Mouse (Mus musculus) forebrain, embryonic 13.5 days (tissue): ENCODE results near the gene Tmsb15b2. TPM values are rescaled to one million over a fixed set of nuclear protein-coding genes. Genes with fewer than 3 reads are reported as not detected.
"Not testable (repeated sequence)": the region's sequence is repeated elsewhere in the genome, so short reads cannot be mapped to it uniquely, and the experiment has no call there.

Experiments
- ATAC-seq: fragments of 200-750 bp; cut with Nextera tagmentation; 2 replicates; pipeline ENCODE4 v1.8.0; 2017
- H3K27ac ChIP-seq: fragments of 300-500 bp; sonication (generic); 2 replicates; pipeline ENCODE4 v1.5.1; 2015; ENCODE audit warnings: inconsistent platforms, mild to moderate bottlenecking, moderate library complexity
- H3K27me3 ChIP-seq: fragments of 300-500 bp; sonication (generic); 2 replicates; pipeline ENCODE4 v1.6.1; 2015; ENCODE audit warnings: mild to moderate bottlenecking, inconsistent platforms
- H3K36me3 ChIP-seq: fragments of 300-500 bp; sonication (generic); 2 replicates; pipeline ENCODE4 v1.6.1; 2015; ENCODE audit warnings: mild to moderate bottlenecking, inconsistent platforms; ENCODE audit not compliant: poor library complexity, severe bottlenecking
- H3K4me1 ChIP-seq: fragments of 300-500 bp; sonication (generic); 2 replicates; pipeline ENCODE4 v1.6.1; 2015; ENCODE audit warnings: inconsistent platforms
- H3K4me2 ChIP-seq: fragments of 300-500 bp; sonication (generic); 2 replicates; pipeline ENCODE4 v1.6.1; 2015; ENCODE audit warnings: inconsistent platforms, mild to moderate bottlenecking, moderate library complexity
- H3K4me3 ChIP-seq: fragments of 300-500 bp; sonication (generic); 2 replicates; pipeline ENCODE4 v1.5.1; 2015; ENCODE audit warnings: mild to moderate bottlenecking, inconsistent platforms
- H3K9ac ChIP-seq: fragments of 300-500 bp; sonication (generic); 2 replicates; pipeline ENCODE4 v1.6.1; 2015; ENCODE audit warnings: mild to moderate bottlenecking, inconsistent platforms
- H3K9me3 ChIP-seq: fragments of 300-500 bp; sonication (generic); replicated peaks from 2 replicates; pipeline ENCODE4 v1.6.1; 2016; ENCODE audit warnings: inconsistent platforms
- WGBS: fragments of 180-500 bp; shearing (Covaris S2); methylation state at CpG from one replicate; pipeline ENCODE4 v1.1.7; 2015; 5-methylcytosine and 5-hydroxymethylcytosine counted together
- polyA plus RNA-seq: library from polyadenylated mRNA; unstranded; fragments of >200 nt; fragmentation: Nextera tagmentation; extraction: Ambion mirVana; gene quantifications from 2 replicates; pipeline ENCODE4 v1.2.1, GENCODE M21; 2015

The Tmsb15b2 gene
- polyA plus RNA-seq, 1 experiment from 2014 or later: 112 TPM

DNA sequence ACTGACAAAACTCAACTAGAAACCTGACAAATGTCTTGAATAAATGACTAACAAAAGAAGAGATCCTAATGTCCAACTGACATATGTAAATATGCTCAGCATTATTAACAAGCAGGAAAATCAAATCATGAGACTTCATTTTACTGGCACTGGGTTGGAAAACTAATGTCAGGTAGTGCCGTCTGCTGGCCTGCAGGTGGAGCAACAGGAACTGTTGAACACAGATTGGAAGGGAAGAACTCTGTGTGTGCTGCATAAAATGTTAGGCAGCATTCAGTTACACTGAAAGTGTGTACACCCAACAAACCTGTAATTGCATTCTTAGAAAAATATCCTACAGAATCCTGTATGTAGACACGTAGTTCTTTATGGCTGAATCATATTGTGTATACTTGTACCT is 15.6 kb downstream of the Tmsb15b2 start:
- H3K27ac ChIP-seq: no peak overlapping the region
- no peaks in the 10 kb centered on the region for H3K4me1 ChIP-seq
- 36% methylated on average over 2 of the region's 2 CpGs for WGBS
- no peak for ATAC-seq
- no peaks in the 10 kb centered on the region for H3K27me3 ChIP-seq
- no peak overlapping the region for H3K4me3 ChIP-seq
- no peak overlapping the region for H3K9ac ChIP-seq
- H3K36me3 ChIP-seq: no peaks in the 10 kb centered on the region
- no peak overlapping the region for H3K4me2 ChIP-seq
- H3K9me3 ChIP-seq: no peaks in the 10 kb centered on the region

DNA sequence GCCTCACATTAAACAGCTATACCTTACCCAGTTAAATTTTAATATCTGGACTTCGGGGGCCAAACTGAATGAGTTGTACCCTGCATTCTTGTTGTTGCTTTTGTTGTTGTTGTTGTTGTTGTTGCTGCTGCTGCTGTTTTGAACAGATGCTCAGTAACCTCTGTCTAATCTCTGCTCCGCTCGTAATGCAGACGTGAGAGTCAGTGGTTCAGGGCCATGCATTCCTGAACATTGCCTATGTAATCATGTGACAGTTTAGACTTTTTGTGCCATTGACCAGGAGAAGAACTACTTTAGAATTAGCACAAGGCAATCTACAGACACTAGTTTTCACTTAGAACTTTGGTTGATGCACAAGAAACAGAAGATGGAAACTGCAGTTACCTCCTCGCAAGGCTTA is 17.0 kb downstream of the Tmsb15b2 start:
- H3K9ac ChIP-seq, H3K9me3 ChIP-seq, H3K36me3 ChIP-seq, H3K4me1 ChIP-seq, H3K27ac ChIP-seq, H3K27me3 ChIP-seq: not testable (repeated sequence)
- ATAC-seq: peak; percentile 26
- WGBS: 52% methylated on average over 5 of the region's 5 CpGs
- H3K4me2 ChIP-seq: peak overlapping the region; percentile 52
- peak overlapping the region; percentile 40 for H3K4me3 ChIP-seq

DNA sequence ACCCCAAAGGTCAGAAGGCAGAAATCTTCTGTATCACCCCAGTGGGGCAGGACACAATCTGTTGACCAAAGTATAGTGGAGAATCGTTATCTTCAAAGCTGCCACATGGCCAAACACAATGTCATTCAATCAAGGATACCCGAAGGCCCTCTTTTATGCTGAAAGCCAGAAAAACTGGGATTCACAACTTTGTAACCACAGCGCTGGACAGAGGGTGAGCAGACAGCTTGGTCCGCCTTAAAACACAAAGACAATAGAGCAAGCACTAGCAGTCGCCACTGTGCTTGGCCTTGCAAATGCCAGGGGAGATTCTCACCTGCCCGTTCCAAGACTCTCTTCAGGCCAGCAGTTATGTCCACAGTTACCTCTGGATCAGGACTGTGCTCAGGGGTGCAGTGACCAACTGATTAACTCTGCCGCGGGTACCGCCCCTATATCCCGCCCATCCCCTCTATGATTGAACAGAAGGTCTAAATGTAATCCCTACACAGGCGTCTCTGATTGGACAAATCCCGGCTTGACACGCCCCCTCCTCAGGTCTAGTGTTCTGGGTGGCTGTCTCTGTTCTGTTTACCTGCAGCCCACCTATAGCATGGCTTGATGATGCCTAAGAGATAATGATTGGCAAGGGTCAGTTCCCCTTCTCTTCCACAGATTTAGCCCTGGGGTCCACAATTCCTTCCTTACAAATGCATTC is 17.6 kb downstream of the Tmsb15b2 start:
- Histone ChIP-seq H3K4me3 (peak overlapping the region; percentile 40), H3K4me2 (peak overlapping the region; percentile 52), H3K9ac (0 out of 2 replicates have a peak overlapping the region, but pooled peaks have one; percentile 40)
- not testable (repeated sequence) for H3K9me3 ChIP-seq, H3K36me3 ChIP-seq, H3K27ac ChIP-seq, H3K27me3 ChIP-seq, H3K4me1 ChIP-seq
- ATAC-seq: peak; percentile 100
- 22% methylated on average over 13 of the region's 13 CpGs for WGBS

DNA sequence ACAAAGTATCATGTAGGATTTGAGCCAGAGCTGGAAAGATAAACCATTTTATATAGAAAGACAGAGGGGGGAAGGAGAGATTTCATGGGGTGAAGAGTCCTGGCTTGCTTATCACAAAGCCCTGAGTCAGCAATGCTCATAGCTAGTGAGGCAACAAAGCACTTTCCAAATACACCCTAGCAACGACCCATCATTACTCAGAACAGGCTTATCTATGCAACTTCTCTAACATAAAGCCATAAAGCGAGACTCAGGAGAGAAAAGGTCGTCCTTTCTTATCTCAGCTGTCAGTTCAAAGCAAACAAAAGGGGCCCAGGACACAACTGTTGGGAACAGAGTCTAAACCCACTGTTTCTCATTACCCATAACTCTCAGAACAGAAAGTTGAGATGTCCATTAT is 37.3 kb downstream of the Tmsb15b2 start:
- Histone ChIP-seq H3K4me1 (no peaks in the 10 kb centered on the region), H3K9ac (no peak overlapping the region), H3K27ac (no peak overlapping the region), H3K4me3 (no peak overlapping the region), H3K9me3 (no peaks in the 10 kb centered on the region), H3K36me3 (no peaks in the 10 kb centered on the region), H3K4me2 (no peak overlapping the region), H3K27me3 (no peaks in the 10 kb centered on the region; the same call in 1 of the 2 replicates)
- ATAC-seq: no peak
- 69% methylated on average over 3 of the region's 3 CpGs for WGBS

DNA sequence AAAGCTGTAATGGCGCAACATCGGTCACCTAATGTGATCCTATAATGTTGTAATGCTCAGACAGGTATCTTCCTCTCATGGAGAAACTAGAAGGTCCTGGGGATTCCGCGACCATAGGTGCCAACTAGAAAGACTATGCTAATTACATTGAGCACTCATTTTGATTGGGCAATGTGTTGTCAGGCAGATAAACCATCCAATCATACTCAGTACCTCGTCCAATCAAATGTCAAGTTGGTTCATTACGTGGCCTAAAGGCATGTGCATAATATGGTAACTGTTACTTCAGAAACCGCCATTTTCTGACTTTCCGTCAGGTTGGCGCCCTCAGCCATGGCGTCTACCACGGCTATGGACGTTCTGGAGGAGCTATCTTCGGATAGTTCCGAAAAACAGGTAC is 48.3 kb downstream of the Tmsb15b2 start, which contains the start of gene H2bfm:
Gene H2bfm, plus strand, starts transcription at position 295 of the 400 bp plus-strand sequence.
- Histone ChIP-seq H3K9ac (no peak within 1 kb of the TSS), H3K9me3 (no peaks in the 10 kb centered on the region; the same call in 1 of the 2 replicates), H3K27me3 (no peaks in the 10 kb centered on the region), H3K4me1 (no peaks in the 10 kb centered on the region), H3K36me3 (no peaks in the 10 kb centered on the region), H3K4me2 (no peak within 1 kb of the TSS), H3K4me3 (no peak within 1 kb of the TSS), H3K27ac (no peak within 1 kb of the TSS)
- no peak for ATAC-seq
- WGBS: 92% methylated on average over 14 of the region's 14 CpGs

DNA sequence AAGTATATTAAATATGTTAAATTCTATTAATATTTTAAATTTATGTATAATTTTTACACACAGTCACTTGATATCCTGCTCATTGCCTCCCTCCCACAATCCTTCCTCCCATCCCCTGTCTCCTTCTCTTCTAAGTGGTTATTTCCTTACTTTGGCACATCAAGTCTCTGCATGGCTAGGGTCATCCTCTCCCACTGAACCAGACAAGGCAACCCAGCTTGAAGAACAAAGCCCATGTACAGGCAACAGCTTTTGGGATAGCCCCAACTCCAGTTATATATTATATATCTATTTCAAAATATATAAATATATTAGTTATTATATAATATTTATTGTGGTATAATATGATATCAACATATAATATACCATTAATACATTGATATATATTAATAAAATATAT is 49.4 kb downstream of the Tmsb15b2 start:
- Histone ChIP-seq H3K4me3 (no peak overlapping the region), H3K4me2 (no peak overlapping the region), H3K9me3 (no peaks in the 10 kb centered on the region; the same call in 1 of the 2 replicates), H3K27ac (no peak overlapping the region), H3K9ac (no peak overlapping the region), H3K36me3 (no peaks in the 10 kb centered on the region), H3K4me1 (no peaks in the 10 kb centered on the region), H3K27me3 (no peaks in the 10 kb centered on the region)
- no peak for ATAC-seq

Other genes starting within 250 kb of the Tmsb15b2 start
- gene Morf4l2, start 231.8 kb downstream of the Tmsb15b2 start, polyA plus RNA-seq: 547 and 561 TPM in 2 replicates
- 0.13 TPM in 1 of 2 replicates, not detected in the other for gene Glra4, start 195.4 kb downstream of the Tmsb15b2 start, polyA plus RNA-seq
- gene Plp1, start 152.8 kb downstream of the Tmsb15b2 start, polyA plus RNA-seq: 9.7 and 10.7 TPM in 2 replicates
- gene Rab9b, start 106.7 kb downstream of the Tmsb15b2 start, polyA plus RNA-seq: 5.8 and 6.3 TPM in 2 replicates
- not detected in 2 replicates for gene H2bfm, start 48.2 kb downstream of the Tmsb15b2 start, polyA plus RNA-seq
- gene Tmsb15l, start 1.4 kb upstream of the Tmsb15b2 start, polyA plus RNA-seq: 9.0 and 10.2 TPM in 2 replicates
- 41.2 and 54.6 TPM in 2 replicates for gene Tmsb15b1, start 1.4 kb upstream of the Tmsb15b2 start, polyA plus RNA-seq
- gene Zcchc18, start 17.7 kb upstream of the Tmsb15b2 start, polyA plus RNA-seq: 192 and 222 TPM in 2 replicates
- gene Slc25a53, start 62.8 kb upstream of the Tmsb15b2 start, polyA plus RNA-seq: 14.9 and 18.4 TPM in 2 replicates
- 6.8 and 8.6 TPM in 2 replicates for gene Fam199x, start 74.1 kb upstream of the Tmsb15b2 start, polyA plus RNA-seq
- gene Esx1, start 146.6 kb upstream of the Tmsb15b2 start, polyA plus RNA-seq: not detected in 2 replicates